Mouse (Mus musculus) kidney, embryonic 14.5 days (tissue): ENCODE data around the gene 2010300C02Rik. TPM values are rescaled to one million over a fixed set of nuclear protein-coding genes. Genes with fewer than 3 reads are reported as not detected.
"Not testable (repeated sequence)": the region's sequence is repeated elsewhere in the genome, so short reads cannot be mapped to it uniquely, and the experiment has no call there.

Source experiments
- ATAC-seq: fragments of 200-750 bp; cut with Nextera tagmentation; 2 replicates; pipeline ENCODE4 v1.8.0; 2017; ENCODE audit warnings: moderate number of reproducible peaks, mild to moderate bottlenecking, moderate TSS enrichment, moderate library complexity; ENCODE audit not compliant: low FRiP score, low TSS enrichment
- H3K27ac ChIP-seq: fragments of 300-500 bp; sonication (generic); 2 replicates; pipeline ENCODE4 v1.5.1; 2014; ENCODE audit warnings: low read depth, mild to moderate bottlenecking, low read length, moderate library complexity, mixed read lengths
- H3K27me3 ChIP-seq: fragments of 300-500 bp; sonication (generic); 2 replicates; pipeline ENCODE4 v1.6.1; 2014; ENCODE audit warnings: mild to moderate bottlenecking, low read length; ENCODE audit not compliant: control insufficient read depth, insufficient read depth
- H3K36me3 ChIP-seq: fragments of 300-500 bp; sonication (generic); 2 replicates; pipeline ENCODE4 v1.6.1; 2014; ENCODE audit warnings: low read length, mixed read lengths; ENCODE audit not compliant: control insufficient read depth, insufficient read depth
- H3K4me1 ChIP-seq: fragments of 300-500 bp; sonication (generic); 2 replicates; pipeline ENCODE4 v1.6.1; 2014; ENCODE audit warnings: low read length, mixed read lengths; ENCODE audit not compliant: control insufficient read depth, insufficient read depth
- H3K4me2 ChIP-seq: fragments of 300-500 bp; sonication (generic); replicated peaks from 2 replicates; pipeline ENCODE4 v1.6.1; 2014; ENCODE audit warnings: low read depth, mild to moderate bottlenecking, low read length
- H3K4me3 ChIP-seq: fragments of 300-500 bp; sonication (generic); 2 replicates; pipeline ENCODE4 v1.5.1; 2014; ENCODE audit warnings: mild to moderate bottlenecking, low read length
- H3K9ac ChIP-seq: fragments of 300-500 bp; sonication (generic); 2 replicates; pipeline ENCODE4 v1.6.1; 2014; ENCODE audit warnings: low read depth, mild to moderate bottlenecking, low read length, moderate library complexity
- H3K9me3 ChIP-seq: fragments of 300-500 bp; sonication (generic); 2 replicates; pipeline ENCODE4 v1.6.1; 2016; ENCODE audit warnings: low read length; ENCODE audit not compliant: control insufficient read depth
- WGBS: fragments of 180-500 bp; shearing (Covaris S2); extraction: QIAGEN DNeasy Blood & Tissue Kit; methylation state at CpG from one replicate; pipeline ENCODE4 v1.1.7; 2014; 5-methylcytosine and 5-hydroxymethylcytosine counted together
- polyA plus RNA-seq: library from polyadenylated mRNA; unstranded; fragments of >200 nt; fragmentation: Nextera tagmentation; extraction: Ambion mirVana; gene quantifications from 2 replicates; pipeline ENCODE4 v1.2.1, GENCODE M21; 2014

The 2010300C02Rik gene
- polyA plus RNA-seq, 1 experiment from 2014 or later, result 1.6 TPM

GRCm38 (mm10) chr1:37615290-37616040 is 104.4 kb downstream of the 2010300C02Rik start:
- H3K9ac ChIP-seq, result no peak overlapping the region
- no peaks in the 10 kb centered on the region for H3K27me3 ChIP-seq
- H3K9me3 ChIP-seq, result no peaks in the 10 kb centered on the region
- H3K4me3 ChIP-seq, result no peak overlapping the region
- peaks cover 19% of the 10 kb centered on the region for H3K4me1 ChIP-seq
- H3K4me2 ChIP-seq, result no peak overlapping the region
- no peak overlapping the region for H3K27ac ChIP-seq
- WGBS, result 67% methylated on average over 12 of the region's 12 CpGs
- no peaks in the 10 kb centered on the region for H3K36me3 ChIP-seq
- no peak for ATAC-seq

GRCm38 (mm10) chr1:37614836-37615235 is 105.0 kb downstream of the 2010300C02Rik start:
- H3K4me1 ChIP-seq, result peaks cover 19% of the 10 kb centered on the region

GRCm38 (mm10) chr1:37614130-37614529 is 105.8 kb downstream of the 2010300C02Rik start:
- no peak overlapping the region for H3K9ac ChIP-seq
- no peaks in the 10 kb centered on the region for H3K9me3 ChIP-seq
- ATAC-seq, result no peak
- H3K36me3 ChIP-seq, result no peaks in the 10 kb centered on the region
- H3K4me2 ChIP-seq, result no peak overlapping the region
- no peaks in the 10 kb centered on the region for H3K27me3 ChIP-seq
- peaks cover 19% of the 10 kb centered on the region for H3K4me1 ChIP-seq
- H3K4me3 ChIP-seq, result no peak overlapping the region
- H3K27ac ChIP-seq, result no peak overlapping the region
- WGBS, result 65% methylated on average over 15 of the region's 15 CpGs

More at GRCm38 (mm10) chr1:37614836-37615235, 105.0 kb downstream of the 2010300C02Rik start:
- Histone ChIP-seq H3K36me3 (no peaks in the 10 kb centered on the region), H3K4me3 (no peak overlapping the region), H3K27me3 (no peaks in the 10 kb centered on the region), H3K4me2 (no peak overlapping the region), H3K9me3 (no peaks in the 10 kb centered on the region), H3K27ac (no peak overlapping the region), H3K9ac (no peak overlapping the region)
- 29% methylated on average over 7 of the region's 7 CpGs for WGBS
- no peak for ATAC-seq

DNA sequence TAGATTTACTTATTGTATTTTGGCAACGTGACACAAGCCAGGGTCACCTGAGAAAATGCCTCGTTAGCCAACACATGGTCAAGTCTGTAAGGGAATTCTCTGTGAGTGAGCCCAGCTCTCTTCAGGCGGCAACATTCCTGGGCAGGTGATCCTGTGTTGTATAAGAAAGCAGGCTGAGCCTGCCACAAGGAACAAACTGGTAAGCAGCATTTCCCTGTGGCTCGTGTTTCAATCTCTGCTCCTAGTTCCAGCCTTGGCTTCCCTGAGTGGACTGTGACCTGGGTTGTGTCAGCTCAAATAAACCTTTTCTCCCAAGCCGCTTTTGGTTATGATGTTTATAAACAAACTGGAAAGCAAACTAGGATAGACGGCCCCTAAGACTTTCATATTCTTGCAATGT is 108.9 kb downstream of the 2010300C02Rik start:
- Histone ChIP-seq H3K9me3 (no peaks in the 10 kb centered on the region), H3K27me3 (no peaks in the 10 kb centered on the region), H3K27ac (no peak overlapping the region), H3K9ac (no peak overlapping the region), H3K36me3 (no peaks in the 10 kb centered on the region), H3K4me1 (peaks cover 12% of the 10 kb centered on the region), H3K4me3 (no peak overlapping the region), H3K4me2 (no peak overlapping the region)
- ATAC-seq, result no peak
- WGBS, result 68% methylated on average over 6 of the region's 6 CpGs

DNA sequence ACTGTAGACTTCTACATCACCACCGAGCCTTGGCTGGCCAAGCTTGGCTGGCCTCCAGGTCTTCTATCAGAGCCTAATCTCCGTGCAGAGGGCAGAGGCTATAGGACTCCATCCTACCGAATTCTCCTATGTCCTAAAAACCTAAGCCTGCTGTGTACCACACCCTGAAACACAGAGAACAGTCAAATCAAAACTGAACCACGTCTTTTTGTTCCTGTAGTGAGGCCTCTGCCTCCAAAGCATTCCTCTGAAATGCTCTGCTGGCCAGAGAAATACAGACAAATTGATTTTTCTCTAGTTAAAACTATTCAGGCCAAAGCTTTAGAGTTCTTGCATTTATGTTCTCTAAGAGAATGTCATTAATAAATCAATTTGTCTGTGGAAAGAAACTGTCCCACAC is 109.6 kb downstream of the 2010300C02Rik start:
- no peaks in the 10 kb centered on the region for H3K36me3 ChIP-seq
- H3K27me3 ChIP-seq, result no peaks in the 10 kb centered on the region
- 59% methylated on average over 4 of the region's 4 CpGs for WGBS
- H3K4me2 ChIP-seq, result no peak overlapping the region
- peaks cover 11% of the 10 kb centered on the region; the same call in 1 of the 2 replicates for H3K4me1 ChIP-seq
- no peak overlapping the region for H3K27ac ChIP-seq
- no peaks in the 10 kb centered on the region for H3K9me3 ChIP-seq
- H3K9ac ChIP-seq, result no peak overlapping the region
- H3K4me3 ChIP-seq, result no peak overlapping the region
- ATAC-seq, result no peak

- H3K4me2 ChIP-seq, H3K4me1 ChIP-seq, H3K27ac ChIP-seq, H3K9me3 ChIP-seq, H3K36me3 ChIP-seq, H3K4me3 ChIP-seq, H3K27me3 ChIP-seq, H3K9ac ChIP-seq, ATAC-seq: not testable (repeated sequence)
- WGBS, result 92% methylated on average over 3 of the region's 5 CpGs
Measured at GRCm38 (mm10) chr1:37605694-37606093, 114.2 kb downstream of the 2010300C02Rik start.

GRCm38 (mm10) chr1:37603206-37603605 is 116.7 kb downstream of the 2010300C02Rik start:
- Histone ChIP-seq H3K4me2 (no peak overlapping the region), H3K9ac (no peak overlapping the region), H3K4me3 (no peak overlapping the region), H3K4me1 (no peaks in the 10 kb centered on the region), H3K27ac (no peak overlapping the region), H3K27me3 (no peaks in the 10 kb centered on the region), H3K36me3 (no peaks in the 10 kb centered on the region), H3K9me3 (no peaks in the 10 kb centered on the region)
- ATAC-seq, result no peak
- WGBS, result 89% methylated on average over 10 of the region's 10 CpGs

GRCm38 (mm10) chr1:37602268-37602667 is 117.6 kb downstream of the 2010300C02Rik start:
- Histone ChIP-seq H3K36me3 (no peaks in the 10 kb centered on the region), H3K4me2 (no peak overlapping the region), H3K9me3 (no peaks in the 10 kb centered on the region), H3K27me3 (no peaks in the 10 kb centered on the region), H3K4me1 (no peaks in the 10 kb centered on the region), H3K4me3 (no peak overlapping the region), H3K27ac (no peak overlapping the region), H3K9ac (no peak overlapping the region)
- 85% methylated on average over 4 of the region's 4 CpGs for WGBS
- ATAC-seq, result no peak

DNA sequence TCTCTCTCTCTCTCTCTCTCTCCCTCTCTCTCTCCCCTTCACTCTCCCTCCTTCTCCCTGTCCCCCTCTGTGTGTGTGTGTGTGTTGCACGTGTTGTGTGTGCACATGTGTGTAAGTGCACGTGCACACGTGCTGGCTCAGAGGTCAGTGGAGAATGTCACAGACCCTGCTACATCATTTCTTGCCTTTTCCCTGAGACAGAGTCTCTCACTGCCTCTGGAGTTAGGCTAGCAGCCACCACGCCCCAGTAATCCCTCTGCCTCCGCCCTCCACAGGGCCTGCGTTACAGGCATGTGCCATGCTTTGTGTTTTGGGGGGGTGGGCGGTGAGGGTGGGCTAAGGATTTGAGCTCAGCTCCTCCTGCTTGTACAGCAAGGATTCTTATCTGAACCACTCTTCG is 118.4 kb downstream of the 2010300C02Rik start:
- Histone ChIP-seq H3K4me3 (no peak overlapping the region), H3K27me3 (no peaks in the 10 kb centered on the region), H3K36me3 (no peaks in the 10 kb centered on the region), H3K4me2 (no peak overlapping the region), H3K9ac (no peak overlapping the region), H3K9me3 (no peaks in the 10 kb centered on the region), H3K4me1 (no peaks in the 10 kb centered on the region), H3K27ac (no peak overlapping the region)
- 85% methylated on average over 8 of the region's 8 CpGs for WGBS
- no peak for ATAC-seq
